Mouse (Mus musculus): ENCODE results near the gene Pkhd1.

- TF ChIP-seq GATA1 (IDR thresholded peaks at IDR 0.05; ENCODE audit: low read length), result no peak
- no peak for TF ChIP-seq TAL1 (IDR thresholded peaks at IDR 0.05; ENCODE audit: low read length)
These were observed 151.4 kb downstream of the Pkhd1 start for GRCm38 (mm10) chr1:20466481-20466880.
